Mouse (Mus musculus): Measurements from ENCODE around the gene Wdr78. TPM values are rescaled to one million over a fixed set of nuclear protein-coding genes. Genes with fewer than 3 reads are reported as not detected.

Gene Wdr78
- total and polyA plus RNA-seq, 2 experiments from 2014 or later: 2.8 to 5.1 TPM

GRCm38 (mm10) chr4:103042997-103043396 is 71.4 kb downstream of the Wdr78 start:
- Histone ChIP-seq H3K36me3 (ENCODE audit: insufficient read depth, low read length) (no peaks in the 10 kb centered on the region), H3K4me3 (ENCODE audit: low read depth, low read length) (no peak overlapping the region)
- no peak for ATAC-seq (ENCODE audit: low FRiP score)

DNA sequence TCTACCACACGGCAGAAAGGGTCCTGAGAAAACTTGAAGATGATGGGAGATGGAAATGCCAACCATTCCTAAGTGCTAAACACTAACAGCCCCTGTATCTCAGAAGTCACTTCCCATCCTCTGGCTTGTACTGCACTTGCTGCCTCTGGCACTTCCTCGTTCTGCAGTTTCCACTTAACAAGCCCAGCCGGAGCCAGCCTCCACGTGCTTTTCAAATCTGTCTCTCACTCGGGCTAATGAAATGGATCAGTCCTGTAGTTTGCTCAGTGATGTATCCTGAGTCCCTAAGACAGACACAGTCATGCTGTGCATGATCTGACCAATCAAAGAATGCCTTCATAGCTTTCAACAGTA is 74.5 kb downstream of the Wdr78 start:
- H3K36me3 ChIP-seq (ENCODE audit: insufficient read depth, low read length): no peaks in the 10 kb centered on the region
- no peak overlapping the region for H3K4me2 ChIP-seq (ENCODE audit: low read depth, low read length, poor library complexity, severe bottlenecking)
- H3K27me3 ChIP-seq (ENCODE audit: insufficient read depth, low read length): no peaks in the 10 kb centered on the region
- ATAC-seq (ENCODE audit: low FRiP score) (no peak), DNase-seq (ENCODE audit: low spot score) (no peak)
- no peaks in the 10 kb centered on the region for H3K9me3 ChIP-seq (ENCODE audit: low read length)
- 77% methylated on average over 5 of the region's 5 CpGs for WGBS
- H3K9ac ChIP-seq (replicated peaks; ENCODE audit: low read length, poor library complexity, severe bottlenecking): no peak overlapping the region
- no peaks in the 10 kb centered on the region for H3K4me1 ChIP-seq (ENCODE audit: insufficient read depth, low read length)
- no peak for TF ChIP-seq CTCF (IDR thresholded peaks at IDR 0.05)
- no peak overlapping the region for H3K27ac ChIP-seq (ENCODE audit: low read depth, low read length)
- no peak overlapping the region for H3K4me3 ChIP-seq (ENCODE audit: low read depth, low read length)

More at GRCm38 (mm10) chr4:103042997-103043396, 71.4 kb downstream of the Wdr78 start:
- peak; percentile 29 for TF ChIP-seq CTCF (IDR thresholded peaks at IDR 0.05)
- WGBS: 94% methylated on average over 11 of the region's 11 CpGs
- Histone ChIP-seq H3K27ac (ENCODE audit: low read depth, low read length) (no peak overlapping the region), H3K4me1 (ENCODE audit: insufficient read depth, low read length) (no peaks in the 10 kb centered on the region), H3K9ac (replicated peaks; ENCODE audit: low read length, poor library complexity, severe bottlenecking) (no peak overlapping the region), H3K4me2 (ENCODE audit: low read depth, low read length, poor library complexity, severe bottlenecking) (no peak overlapping the region), H3K27me3 (ENCODE audit: insufficient read depth, low read length) (no peaks in the 10 kb centered on the region), H3K9me3 (ENCODE audit: low read length) (no peaks in the 10 kb centered on the region)
- DNase-seq (ENCODE audit: low spot score): no peak

- WGBS: 87% methylated on average over 14 of the region's 14 CpGs
- H3K27me3 ChIP-seq (ENCODE audit: insufficient read depth, low read length): no peaks in the 10 kb centered on the region
- H3K4me2 ChIP-seq (ENCODE audit: low read depth, low read length, poor library complexity, severe bottlenecking): no peak overlapping the region
- H3K9me3 ChIP-seq (ENCODE audit: low read length): no peaks in the 10 kb centered on the region
- no peak overlapping the region for H3K9ac ChIP-seq (replicated peaks; ENCODE audit: low read length, poor library complexity, severe bottlenecking)
- H3K4me1 ChIP-seq (ENCODE audit: insufficient read depth, low read length): no peaks in the 10 kb centered on the region
- H3K4me3 ChIP-seq (ENCODE audit: low read depth, low read length): no peak overlapping the region
- no peak for TF ChIP-seq CTCF (IDR thresholded peaks at IDR 0.05)
- no peak for DNase-seq (ENCODE audit: low spot score)
- no peak for ATAC-seq (ENCODE audit: low FRiP score)
- H3K27ac ChIP-seq (ENCODE audit: low read depth, low read length): no peak overlapping the region
- no peaks in the 10 kb centered on the region for H3K36me3 ChIP-seq (ENCODE audit: insufficient read depth, low read length)
Measured at GRCm38 (mm10) chr4:103039103-103039837, 75.1 kb downstream of the Wdr78 start.

DNA sequence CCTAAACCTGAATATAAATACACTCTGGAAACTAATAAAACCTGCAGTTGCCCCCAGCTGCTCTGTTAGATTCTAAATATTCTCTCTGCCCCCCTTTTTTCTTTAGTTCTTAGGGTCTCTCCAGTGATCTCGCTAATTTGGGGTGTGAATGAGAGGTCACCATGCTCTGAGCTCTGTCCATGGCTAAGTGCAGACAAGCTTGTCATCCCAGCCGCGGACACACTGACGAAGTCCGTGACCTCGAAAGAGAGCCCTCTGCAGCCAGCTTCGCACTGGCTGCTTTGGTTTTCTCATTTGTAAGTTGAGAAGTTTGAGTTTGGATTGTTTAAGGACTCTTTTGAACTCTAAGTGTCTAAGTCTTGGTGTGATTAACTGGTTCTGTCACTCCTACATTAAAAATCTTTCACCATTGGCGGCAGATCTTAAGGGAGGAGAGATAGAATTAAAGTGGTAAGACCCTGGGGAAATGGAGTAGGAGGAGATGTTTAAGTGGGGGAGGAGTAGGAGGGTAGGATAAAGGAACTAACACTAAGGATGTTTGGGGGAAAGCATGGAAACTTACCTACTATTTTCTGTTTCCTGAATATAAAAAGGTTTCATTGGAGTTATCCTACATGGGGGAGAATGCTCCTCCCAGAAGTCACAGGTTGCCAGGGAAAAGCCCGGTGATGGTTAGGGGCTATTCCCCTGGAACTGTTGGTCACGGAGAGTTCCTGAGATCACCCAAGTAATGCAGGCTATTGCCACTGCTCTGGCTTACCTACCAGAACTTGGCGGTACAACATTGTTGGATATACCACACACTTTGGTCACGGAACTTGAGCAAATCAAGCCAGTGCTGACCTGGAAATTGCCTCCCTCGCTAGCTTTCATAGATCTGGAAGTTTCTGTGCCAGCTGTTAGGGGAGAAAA is 85.9 kb downstream of the Wdr78 start:
- ATAC-seq (ENCODE audit: low FRiP score) (no peak), DNase-seq (ENCODE audit: low spot score) (no peak)
- no peak overlapping the region for H3K27ac ChIP-seq (ENCODE audit: low read depth, low read length)
- H3K4me1 ChIP-seq (ENCODE audit: insufficient read depth, low read length): no peaks in the 10 kb centered on the region
- no peak overlapping the region for H3K9ac ChIP-seq (replicated peaks; ENCODE audit: low read length, poor library complexity, severe bottlenecking)
- WGBS: 84% methylated on average over 13 of the region's 13 CpGs
- TF ChIP-seq CTCF (IDR thresholded peaks at IDR 0.05): no peak
- H3K36me3 ChIP-seq (ENCODE audit: insufficient read depth, low read length): no peaks in the 10 kb centered on the region
- no peak overlapping the region for H3K4me2 ChIP-seq (ENCODE audit: low read depth, low read length, poor library complexity, severe bottlenecking)
- no peak overlapping the region for H3K4me3 ChIP-seq (ENCODE audit: low read depth, low read length)
- H3K27me3 ChIP-seq (ENCODE audit: insufficient read depth, low read length): no peaks in the 10 kb centered on the region
- H3K9me3 ChIP-seq (ENCODE audit: low read length): no peaks in the 10 kb centered on the region

DNA sequence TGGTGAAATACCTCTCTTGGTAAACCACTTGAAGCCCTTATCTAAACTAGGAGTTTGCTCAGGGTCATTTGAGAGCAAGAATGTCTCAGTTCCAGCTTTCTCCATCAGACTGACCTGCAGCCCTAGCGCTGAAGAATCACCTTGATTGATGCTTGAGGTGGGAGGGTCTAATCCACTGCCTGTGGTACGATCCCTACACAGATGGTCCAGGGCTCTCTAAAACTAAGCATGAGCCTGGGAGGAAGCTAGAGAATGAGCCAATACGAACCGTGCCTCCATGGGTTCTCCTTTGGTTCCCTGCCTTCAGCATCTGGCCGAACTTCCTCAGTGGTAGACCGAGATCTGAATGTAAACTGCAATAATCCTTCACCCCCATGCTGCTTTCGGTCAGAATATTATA is 86.6 kb downstream of the Wdr78 start:
- H3K4me1 ChIP-seq (ENCODE audit: insufficient read depth, low read length): no peaks in the 10 kb centered on the region
- no peaks in the 10 kb centered on the region for H3K9me3 ChIP-seq (ENCODE audit: low read length)
- H3K36me3 ChIP-seq (ENCODE audit: insufficient read depth, low read length): no peaks in the 10 kb centered on the region
- WGBS: 89% methylated on average over 7 of the region's 7 CpGs
- H3K27ac ChIP-seq (ENCODE audit: low read depth, low read length): no peak overlapping the region
- H3K4me3 ChIP-seq (ENCODE audit: low read depth, low read length): no peak overlapping the region
- H3K9ac ChIP-seq (replicated peaks; ENCODE audit: low read length, poor library complexity, severe bottlenecking): no peak overlapping the region
- H3K27me3 ChIP-seq (ENCODE audit: insufficient read depth, low read length): no peaks in the 10 kb centered on the region
- H3K4me2 ChIP-seq (ENCODE audit: low read depth, low read length, poor library complexity, severe bottlenecking): no peak overlapping the region
- TF ChIP-seq CTCF (IDR thresholded peaks at IDR 0.05): no peak
- DNase-seq (ENCODE audit: low spot score): no peak
- no peak for ATAC-seq (ENCODE audit: low FRiP score)

DNA sequence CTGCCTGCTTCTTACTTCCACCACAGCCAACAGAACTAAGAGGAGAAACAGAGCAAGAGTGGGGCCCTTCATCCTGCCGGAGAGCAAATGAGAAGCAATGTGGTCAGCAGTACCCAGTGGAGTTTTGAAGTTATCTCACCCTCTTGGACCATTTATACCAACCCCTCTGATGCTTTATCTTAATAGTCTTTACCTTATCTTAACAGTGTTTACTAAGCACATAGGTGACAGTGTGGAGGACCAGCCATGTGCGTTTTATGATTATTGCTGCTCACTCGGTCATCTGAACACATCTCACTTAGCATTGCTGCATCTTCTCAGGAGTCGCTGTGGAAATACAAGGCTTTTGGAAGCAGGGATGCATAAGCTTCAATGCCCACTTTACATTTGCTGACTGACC is 87.7 kb downstream of the Wdr78 start, which contains the start of gene Insl5:
Insl5 (minus strand) TSS at position 222 of the 400 bp plus-strand sequence.
- Histone ChIP-seq H3K4me3 (ENCODE audit: low read depth, low read length) (no peak within 1 kb of the TSS), H3K36me3 (ENCODE audit: insufficient read depth, low read length) (no peaks in the 10 kb centered on the region), H3K9me3 (ENCODE audit: low read length) (no peaks in the 10 kb centered on the region), H3K4me2 (ENCODE audit: low read depth, low read length, poor library complexity, severe bottlenecking) (no peak within 1 kb of the TSS), H3K27ac (ENCODE audit: low read depth, low read length) (no peak within 1 kb of the TSS), H3K9ac (replicated peaks; ENCODE audit: low read length, poor library complexity, severe bottlenecking) (no peak within 1 kb of the TSS), H3K4me1 (ENCODE audit: insufficient read depth, low read length) (no peaks in the 10 kb centered on the region), H3K27me3 (ENCODE audit: insufficient read depth, low read length) (no peaks in the 10 kb centered on the region)
- ATAC-seq (ENCODE audit: low FRiP score) (no peak), DNase-seq (ENCODE audit: low spot score) (no peak)
- no peak for TF ChIP-seq CTCF (IDR thresholded peaks at IDR 0.05)
- 96% methylated on average over 4 of the region's 4 CpGs for WGBS
